Mouse (Mus musculus): Measurements from ENCODE around the gene Hus1b.

The Hus1b gene

GRCm38 (mm10) chr13:30947540-30947939 lies at the start of gene Hus1b:
Gene Hus1b (minus strand): TSS chr13:30947759.
- DNase-seq: no peak

- DNase-seq: no peak
Observed at GRCm38 (mm10) chr13:30994249-30994858, 46.8 kb upstream of the Hus1b start.

- peak; percentile 61 for DNase-seq
Observed at GRCm38 (mm10) chr13:30993819-30994218, 46.3 kb upstream of the Hus1b start.

- no peak for DNase-seq
Observed at GRCm38 (mm10) chr13:30990233-30990632, 42.7 kb upstream of the Hus1b start.

GRCm38 (mm10) chr13:30989710-30990109 lies 42.2 kb upstream of the Hus1b start:
- DNase-seq: no peak

- no peak for DNase-seq
Observed at GRCm38 (mm10) chr13:30987686-30988085, 40.1 kb upstream of the Hus1b start.

GRCm38 (mm10) chr13:30986934-30987455 lies 39.4 kb upstream of the Hus1b start:
- DNase-seq: peak; percentile 12

- DNase-seq: peak; percentile 56
Observed at GRCm38 (mm10) chr13:30985598-30986466, 38.3 kb upstream of the Hus1b start.

GRCm38 (mm10) chr13:30985275-30985597 lies 37.7 kb upstream of the Hus1b start:
- DNase-seq: no peak

GRCm38 (mm10) chr13:30981666-30982065 lies 34.1 kb upstream of the Hus1b start:
- DNase-seq: peak; percentile 45

GRCm38 (mm10) chr13:30978224-30978623 lies 30.7 kb upstream of the Hus1b start:
- no peak for DNase-seq

- DNase-seq: no peak
Observed at GRCm38 (mm10) chr13:30976536-30977084, 29.1 kb upstream of the Hus1b start.

- no peak for DNase-seq
Observed at GRCm38 (mm10) chr13:30974247-30974630, 26.7 kb upstream of the Hus1b start.

GRCm38 (mm10) chr13:30973501-30974246 lies 26.1 kb upstream of the Hus1b start, which contains the start of the genes Exoc2 and Gm5447:
Gene Exoc2 (minus strand): TSS chr13:30974093.
Gene Gm5447 (plus strand): TSS chr13:30974204.
- DNase-seq: peak; percentile 91

- DNase-seq: no peak
Observed at GRCm38 (mm10) chr13:30972102-30972501, 24.5 kb upstream of the Hus1b start.

- DNase-seq: no peak
Observed at GRCm38 (mm10) chr13:30971047-30971446, 23.5 kb upstream of the Hus1b start.

GRCm38 (mm10) chr13:30968311-30968710 lies 20.8 kb upstream of the Hus1b start:
- no peak for DNase-seq

- DNase-seq: no peak
Observed at GRCm38 (mm10) chr13:30966507-30966911, 18.9 kb upstream of the Hus1b start.

- DNase-seq: no peak
Observed at GRCm38 (mm10) chr13:30961932-30962331, 14.4 kb upstream of the Hus1b start.

- DNase-seq: no peak
Observed at GRCm38 (mm10) chr13:30960714-30961113, 13.2 kb upstream of the Hus1b start.

GRCm38 (mm10) chr13:30953580-30953979 lies 6.0 kb upstream of the Hus1b start:
- no peak for DNase-seq

GRCm38 (mm10) chr13:30952044-30952443 lies 4.5 kb upstream of the Hus1b start:
- no peak for DNase-seq

- DNase-seq: no peak
Observed at GRCm38 (mm10) chr13:30949181-30949580, 1.6 kb upstream of the Hus1b start.

All from kidney, postnatal 14 days (tissue).